Mouse (Mus musculus) olfactory bulb, adult 2 months (tissue): ENCODE results near the gene Sdccag8. TPM values are rescaled to one million over a fixed set of nuclear protein-coding genes. Genes with fewer than 3 reads are reported as not detected.
"Not testable (repeated sequence)": the region's sequence is repeated elsewhere in the genome, so short reads cannot be mapped to it uniquely, and the experiment has no call there.

Experiments used
- H3K27ac ChIP-seq: fragments of 200-500 bp; 2 replicates; pipeline ENCODE4 v1.5.1; 2012; ENCODE audit warnings: low read depth, low read length; ENCODE audit not compliant: insufficient read depth
- H3K4me1 ChIP-seq: fragments of 200-500 bp; 2 replicates; pipeline ENCODE4 v1.6.1; 2012; ENCODE audit warnings: low read length; ENCODE audit not compliant: control insufficient read depth, insufficient read depth
- H3K4me3 ChIP-seq: fragments of 200-500 bp; 2 replicates; pipeline ENCODE4 v1.5.1; 2012; ENCODE audit warnings: mild to moderate bottlenecking, low read depth, low read length, moderate library complexity; ENCODE audit not compliant: insufficient read depth
- CTCF ChIP-seq: fragments of 200-500 bp; IDR thresholded peaks from 2 replicates; pipeline ENCODE4 v1.5.1; 2012; ENCODE audit warnings: low read depth, mild to moderate bottlenecking, low read length, moderate library complexity; ENCODE audit not compliant: insufficient read depth
- POLR2A ChIP-seq: fragments of 200-500 bp; IDR thresholded peaks from 2 replicates; pipeline ENCODE4 v1.6.1; 2012; ENCODE audit warnings: mild to moderate bottlenecking, low read depth, low read length, moderate library complexity; ENCODE audit not compliant: insufficient read depth
- WGBS: fragments of 180-500 bp; shearing (Covaris S2); methylation state at CpG from one replicate; pipeline ENCODE4 v1.1.7; 2018; 5-methylcytosine and 5-hydroxymethylcytosine counted together
- polyA plus RNA-seq: library from polyadenylated mRNA; stranded (reverse); fragments of >200 nt; gene quantifications from 2 replicates; pipeline ENCODE4 v1.2.4, GENCODE M21; 2012; ENCODE audit warnings: low replicate concordance; ENCODE audit not compliant: missing spikeins, insufficient read depth, insufficient read length

Sdccag8 gene
- polyA plus RNA-seq, 1 experiment: not detected

DNA sequence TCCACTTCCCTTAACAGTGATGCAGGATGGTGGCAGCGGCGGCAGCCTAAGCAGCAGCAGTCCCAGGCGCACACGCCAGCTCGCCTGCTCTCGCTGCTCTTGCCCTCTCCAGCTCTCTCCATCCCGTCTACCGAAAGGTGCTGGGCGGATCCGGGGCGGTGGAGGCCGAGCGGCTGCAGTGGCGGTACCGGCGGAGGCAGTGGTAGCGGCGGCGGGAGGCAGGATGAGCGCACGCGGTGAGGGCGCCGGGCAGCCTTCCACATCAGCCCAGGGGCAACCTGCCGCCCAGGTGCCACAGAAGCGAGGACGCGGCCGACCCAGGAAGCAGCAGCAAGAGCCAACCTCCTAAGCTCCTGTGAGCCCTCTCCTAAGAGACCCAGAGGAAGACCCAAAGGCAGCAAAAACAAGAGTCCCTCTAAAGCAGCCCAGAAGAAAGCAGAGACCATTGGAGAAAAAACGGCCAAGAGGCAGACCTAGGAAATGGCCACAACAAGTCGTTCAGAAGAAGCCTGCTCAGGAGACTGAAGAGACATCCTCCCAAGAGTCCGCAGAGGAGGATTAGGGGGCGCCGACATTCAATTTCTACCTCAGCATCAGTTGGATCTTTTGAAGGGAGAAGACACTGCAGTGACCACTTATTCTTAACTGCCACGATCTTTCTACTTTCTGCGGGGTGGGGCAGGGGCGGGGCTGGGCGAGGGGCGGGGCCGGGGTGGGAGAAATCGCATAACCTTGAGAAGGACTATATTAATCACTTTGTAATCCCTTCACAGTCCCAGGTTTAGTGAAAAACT lies 21.2 kb downstream of the Sdccag8 start:
- no peak for TF ChIP-seq POLR2A
- no peak for TF ChIP-seq CTCF
- 26% methylated on average over 41 of the region's 41 CpGs for WGBS
- H3K4me3 ChIP-seq: peak overlapping the region; percentile 30
- H3K27ac ChIP-seq: no peak overlapping the region
- peaks cover 9% of the 10 kb centered on the region for H3K4me1 ChIP-seq

GRCm38 (mm10) chr1:176836562-176836961 lies 22.1 kb downstream of the Sdccag8 start:
- H3K4me3 ChIP-seq, H3K4me1 ChIP-seq, H3K27ac ChIP-seq: not testable (repeated sequence)
- 84% methylated on average over 7 of the region's 7 CpGs for WGBS

GRCm38 (mm10) chr1:176845082-176845977 lies 30.9 kb downstream of the Sdccag8 start:
- Histone ChIP-seq H3K27ac (no peak overlapping the region), H3K4me3 (no peak overlapping the region), H3K4me1 (no peaks in the 10 kb centered on the region)
- TF ChIP-seq POLR2A (no peak), CTCF (no peak)
- WGBS: 72% methylated on average over 17 of the region's 17 CpGs

DNA sequence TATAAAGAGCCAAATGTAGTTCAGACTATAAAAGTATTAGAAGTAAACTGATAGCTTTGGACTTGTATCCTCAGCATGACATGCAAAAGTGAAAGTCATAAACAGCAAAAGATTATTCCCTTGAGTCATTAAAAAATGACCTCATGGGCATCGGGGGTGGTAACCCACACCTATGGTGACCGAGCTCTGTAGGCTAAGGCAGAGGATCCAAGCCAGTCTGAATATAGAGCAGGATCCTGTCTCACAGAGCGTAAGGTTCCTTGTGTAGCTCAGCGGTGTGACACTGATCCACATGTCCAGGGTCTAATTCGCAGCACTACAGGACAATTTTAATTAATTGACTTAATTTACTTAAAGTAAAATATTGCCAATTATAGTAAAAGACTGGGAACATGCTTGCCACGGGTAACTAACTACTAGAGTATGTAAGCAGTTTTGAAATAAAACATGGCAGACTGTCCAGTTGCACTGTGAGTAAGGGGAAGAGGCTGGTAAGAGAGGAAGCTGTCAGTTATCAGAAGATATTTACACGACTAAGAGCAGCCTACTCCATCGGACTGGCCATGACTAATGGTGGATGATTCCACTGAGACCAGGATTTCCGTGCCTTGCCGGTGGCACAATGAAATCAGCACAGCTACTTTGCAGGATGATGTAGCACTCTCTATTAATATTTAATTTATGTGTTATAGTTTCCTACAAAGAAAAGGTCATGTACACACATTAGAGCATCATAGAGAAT lies 32.8 kb downstream of the Sdccag8 start:
- TF ChIP-seq CTCF: no peak
- no peak for TF ChIP-seq POLR2A
- 88% methylated on average over 10 of the region's 10 CpGs for WGBS
- no peak overlapping the region for H3K27ac ChIP-seq
- H3K4me1 ChIP-seq: no peaks in the 10 kb centered on the region
- no peak overlapping the region for H3K4me3 ChIP-seq

GRCm38 (mm10) chr1:176848613-176849290 lies 34.3 kb downstream of the Sdccag8 start:
- 70% methylated on average over 11 of the region's 11 CpGs for WGBS
- Histone ChIP-seq H3K4me1 (no peaks in the 10 kb centered on the region), H3K27ac (no peak overlapping the region), H3K4me3 (no peak overlapping the region)
- no peak for TF ChIP-seq CTCF
- no peak for TF ChIP-seq POLR2A

GRCm38 (mm10) chr1:176849377-176849776 lies 34.9 kb downstream of the Sdccag8 start:
- Histone ChIP-seq H3K27ac (no peak overlapping the region), H3K4me1 (no peaks in the 10 kb centered on the region), H3K4me3 (no peak overlapping the region)
- WGBS: 64% methylated on average over 2 of the region's 2 CpGs
- TF ChIP-seq CTCF: no peak
- TF ChIP-seq POLR2A: no peak

GRCm38 (mm10) chr1:176851401-176851800 lies 36.9 kb downstream of the Sdccag8 start:
- Histone ChIP-seq H3K4me1 (no peaks in the 10 kb centered on the region), H3K27ac (no peak overlapping the region), H3K4me3 (no peak overlapping the region)
- TF ChIP-seq POLR2A (no peak), CTCF (no peak)
- WGBS: 93% methylated on average over 7 of the region's 7 CpGs

DNA sequence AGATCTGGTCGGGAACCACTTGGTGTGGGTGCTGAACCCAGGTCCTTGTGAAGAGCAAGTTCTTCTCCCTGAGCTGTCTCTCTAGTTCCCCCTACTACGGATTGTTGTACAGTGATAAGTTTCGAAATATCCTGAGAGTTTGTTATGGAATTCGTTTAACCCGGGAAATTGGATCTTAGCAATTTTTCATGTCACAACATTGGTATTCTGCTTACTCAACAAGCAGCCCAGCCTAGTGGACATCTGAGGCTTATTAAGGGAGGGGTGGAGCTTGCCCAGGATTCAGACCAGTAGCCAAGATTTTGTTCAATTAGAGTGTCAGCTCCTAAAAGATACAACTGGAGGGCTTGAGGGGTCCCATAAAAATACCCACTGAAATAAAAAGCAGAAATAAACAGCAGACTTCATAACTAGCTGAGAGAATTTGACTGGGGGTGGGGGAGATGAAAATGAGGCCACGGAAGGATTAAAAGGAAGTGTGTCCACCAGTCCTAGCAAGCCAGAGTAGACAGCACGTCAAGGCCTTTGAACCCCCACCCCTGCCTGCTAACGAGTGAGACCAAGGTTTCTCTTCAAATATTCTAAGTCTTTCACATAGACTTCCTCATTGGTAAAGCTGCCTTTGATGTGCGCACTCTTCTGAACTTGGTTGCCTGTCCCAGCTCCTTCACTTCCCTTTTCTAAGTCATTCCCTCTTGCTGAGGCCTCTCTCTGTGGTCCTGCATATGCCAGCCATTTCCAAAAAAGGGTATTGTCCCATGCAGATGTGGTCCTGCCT lies 38.5 kb downstream of the Sdccag8 start:
- Histone ChIP-seq H3K27ac (no peak overlapping the region), H3K4me3 (no peak overlapping the region), H3K4me1 (no peaks in the 10 kb centered on the region)
- TF ChIP-seq CTCF (no peak), POLR2A (no peak)
- WGBS: 90% methylated on average over 9 of the region's 9 CpGs
